Mouse (Mus musculus): ENCODE measurements around the gene Acot8. TPM values are rescaled to one million over a fixed set of nuclear protein-coding genes. Genes with fewer than 3 reads are reported as not detected.

The Acot8 gene
- total and polyA plus RNA-seq, 2 experiments from 2014 or later = 17.5 to 24.2 TPM

DNA sequence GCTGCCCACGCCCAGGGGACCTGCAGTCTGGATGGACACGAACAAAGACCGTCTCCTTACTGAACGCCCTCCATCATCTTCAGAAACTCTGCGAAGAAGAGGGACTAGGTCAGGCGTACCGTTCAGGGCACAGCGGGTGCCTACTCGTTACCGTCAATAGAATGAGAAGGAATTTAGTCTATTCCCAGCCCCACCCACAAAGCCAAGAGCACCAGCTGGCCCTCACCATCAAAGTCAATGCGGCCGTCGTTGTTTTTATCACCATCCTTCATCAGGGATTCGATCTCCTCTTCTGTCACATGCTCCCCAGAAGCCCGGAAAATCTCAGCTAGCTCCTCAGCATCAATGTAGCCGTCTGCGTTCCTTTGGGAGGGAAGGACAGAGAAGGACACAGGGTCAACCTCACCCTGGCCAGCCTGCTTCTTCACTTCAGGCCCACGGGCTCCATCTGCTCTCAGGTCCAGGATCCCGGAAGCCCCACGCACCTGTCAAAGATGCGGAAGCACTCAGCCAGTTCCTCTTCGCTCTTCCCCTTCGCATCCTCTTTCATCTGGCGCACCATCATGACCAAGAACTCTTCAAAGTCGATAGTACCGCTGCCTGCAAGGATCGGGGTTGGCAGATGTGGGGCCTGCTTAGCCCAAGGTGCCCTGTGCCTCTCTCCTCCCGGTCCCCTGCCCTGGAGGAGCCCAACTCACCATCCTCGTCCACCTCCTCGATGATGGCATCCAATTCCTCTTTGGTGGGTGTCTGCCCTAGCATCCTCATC is 27.3 kb downstream of the Acot8 start:
- WGBS = 87% methylated on average over 30 of the region's 30 CpGs
- Histone ChIP-seq H3K36me3 (ENCODE audit: insufficient read depth, low read length) (no peaks in the 10 kb centered on the region), H3K27me3 (ENCODE audit: insufficient read depth, low read length) (no peaks in the 10 kb centered on the region), H3K4me2 (ENCODE audit: low read depth, low read length, poor library complexity, severe bottlenecking) (no peak overlapping the region), H3K4me1 (ENCODE audit: insufficient read depth, low read length) (no peaks in the 10 kb centered on the region), H3K9me3 (ENCODE audit: low read length) (no peaks in the 10 kb centered on the region), H3K9ac (replicated peaks; ENCODE audit: low read length, poor library complexity, severe bottlenecking) (no peak overlapping the region), H3K27ac (ENCODE audit: low read depth, low read length) (no peak overlapping the region), H3K4me3 (ENCODE audit: low read depth, low read length) (no peak overlapping the region)
- ATAC-seq (ENCODE audit: low FRiP score) (no peak), DNase-seq (ENCODE audit: low spot score) (no peak)
- no peak for TF ChIP-seq CTCF (IDR thresholded peaks at IDR 0.05)

- ATAC-seq (ENCODE audit: low FRiP score) (no peak), DNase-seq (ENCODE audit: low spot score) (no peak)
- TF ChIP-seq CTCF (IDR thresholded peaks at IDR 0.05) = no peak
- Histone ChIP-seq H3K4me2 (ENCODE audit: low read depth, low read length, poor library complexity, severe bottlenecking) (no peak overlapping the region), H3K4me1 (ENCODE audit: insufficient read depth, low read length) (no peaks in the 10 kb centered on the region), H3K27ac (ENCODE audit: low read depth, low read length) (no peak overlapping the region), H3K27me3 (ENCODE audit: insufficient read depth, low read length) (no peaks in the 10 kb centered on the region), H3K9ac (replicated peaks; ENCODE audit: low read length, poor library complexity, severe bottlenecking) (no peak overlapping the region), H3K36me3 (ENCODE audit: insufficient read depth, low read length) (no peaks in the 10 kb centered on the region), H3K4me3 (ENCODE audit: low read depth, low read length) (no peak overlapping the region), H3K9me3 (ENCODE audit: low read length) (no peaks in the 10 kb centered on the region)
- 70% methylated on average over 17 of the region's 17 CpGs for whole genome bisulfite sequencing
Observed at GRCm38 (mm10) chr2:164776801-164777200, 27.9 kb downstream of the Acot8 start.

GRCm38 (mm10) chr2:164776130-164776529 is 28.6 kb downstream of the Acot8 start:
- no peak for DNase-seq (ENCODE audit: low spot score)
- no peak for ATAC-seq (ENCODE audit: low FRiP score)
- no peaks in the 10 kb centered on the region for H3K36me3 ChIP-seq (ENCODE audit: insufficient read depth, low read length)

DNA sequence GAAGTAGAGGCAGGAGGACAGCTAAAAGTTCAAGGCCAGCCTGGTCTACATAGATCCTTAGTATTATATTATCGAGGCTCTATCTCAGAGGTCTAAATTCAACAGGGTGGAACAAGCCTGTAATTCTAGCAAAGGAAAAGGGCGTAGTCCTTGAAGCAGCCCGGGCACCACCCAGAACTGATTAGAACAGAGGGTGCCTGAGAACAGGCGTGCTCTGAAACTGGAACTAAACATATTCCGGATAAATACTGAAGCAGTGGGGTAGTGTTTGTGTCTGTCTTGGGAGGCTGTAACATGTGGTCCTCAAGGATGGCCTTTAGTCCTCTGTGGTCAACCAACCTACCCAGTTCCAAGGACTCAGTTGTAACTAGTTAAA is 30.7 kb downstream of the Acot8 start:
- no peak for TF ChIP-seq CTCF (IDR thresholded peaks at IDR 0.05)
- Histone ChIP-seq H3K4me3 (ENCODE audit: low read depth, low read length) (no peak overlapping the region), H3K9me3 (ENCODE audit: low read length) (no peaks in the 10 kb centered on the region), H3K27me3 (ENCODE audit: insufficient read depth, low read length) (no peaks in the 10 kb centered on the region), H3K4me2 (ENCODE audit: low read depth, low read length, poor library complexity, severe bottlenecking) (no peak overlapping the region), H3K4me1 (ENCODE audit: insufficient read depth, low read length) (no peaks in the 10 kb centered on the region), H3K9ac (replicated peaks; ENCODE audit: low read length, poor library complexity, severe bottlenecking) (no peak overlapping the region), H3K27ac (ENCODE audit: low read depth, low read length) (no peak overlapping the region), H3K36me3 (ENCODE audit: insufficient read depth, low read length) (no peaks in the 10 kb centered on the region)
- WGBS = 79% methylated on average over 5 of the region's 5 CpGs
- DNase-seq (ENCODE audit: low spot score) (no peak), ATAC-seq (ENCODE audit: low FRiP score) (no peak)

More at GRCm38 (mm10) chr2:164776130-164776529, 28.6 kb downstream of the Acot8 start:
- no peak overlapping the region for H3K4me2 ChIP-seq (ENCODE audit: low read depth, low read length, poor library complexity, severe bottlenecking)
- no peaks in the 10 kb centered on the region for H3K4me1 ChIP-seq (ENCODE audit: insufficient read depth, low read length)
- no peak overlapping the region for H3K4me3 ChIP-seq (ENCODE audit: low read depth, low read length)
- 94% methylated on average over 6 of the region's 6 CpGs for whole genome bisulfite sequencing
- no peaks in the 10 kb centered on the region for H3K27me3 ChIP-seq (ENCODE audit: insufficient read depth, low read length)
- TF ChIP-seq CTCF (IDR thresholded peaks at IDR 0.05) = no peak
- H3K9ac ChIP-seq (replicated peaks; ENCODE audit: low read length, poor library complexity, severe bottlenecking) = no peak overlapping the region
- H3K9me3 ChIP-seq (ENCODE audit: low read length) = no peaks in the 10 kb centered on the region
- H3K27ac ChIP-seq (ENCODE audit: low read depth, low read length) = no peak overlapping the region

DNA sequence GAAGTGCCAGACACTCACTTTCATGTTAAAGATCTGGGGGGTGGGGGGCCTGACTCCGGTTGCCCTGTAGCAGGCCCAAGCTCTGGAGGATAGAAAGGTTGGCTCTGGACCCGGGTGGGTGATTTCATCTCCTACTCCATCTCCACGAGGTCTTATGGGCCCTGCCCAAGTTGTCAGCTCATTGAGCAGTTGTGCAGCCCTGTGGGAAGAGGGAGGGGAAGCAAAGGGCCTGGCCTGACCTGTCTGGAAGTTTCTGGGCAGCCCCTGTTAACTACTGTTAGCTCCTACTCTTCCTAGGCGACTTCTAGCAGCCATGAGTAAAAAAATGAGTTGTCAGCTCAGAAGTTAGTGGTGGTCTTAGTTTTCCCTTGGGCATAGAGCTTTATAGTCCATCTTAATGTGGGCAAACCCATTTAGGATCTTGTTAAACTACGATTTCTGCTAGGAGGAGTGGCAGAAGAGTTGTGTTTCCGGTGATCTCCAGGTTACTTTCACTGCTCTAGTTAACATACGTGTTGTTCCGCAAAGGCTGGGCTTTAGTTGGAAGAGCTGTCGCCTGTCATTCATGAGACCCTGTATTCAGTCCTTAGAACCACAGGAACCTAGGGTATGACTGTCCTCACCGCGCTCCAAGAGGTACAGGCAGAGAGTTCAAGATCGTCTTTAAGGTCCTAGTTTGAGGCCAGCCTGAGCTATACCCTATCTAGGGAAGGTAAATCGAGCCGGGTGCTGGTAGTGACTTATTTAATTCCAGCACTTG is 31.3 kb downstream of the Acot8 start:
- Histone ChIP-seq H3K9me3 (ENCODE audit: low read length) (no peaks in the 10 kb centered on the region), H3K4me3 (ENCODE audit: low read depth, low read length) (no peak overlapping the region), H3K27ac (ENCODE audit: low read depth, low read length) (no peak overlapping the region), H3K27me3 (ENCODE audit: insufficient read depth, low read length) (no peaks in the 10 kb centered on the region), H3K9ac (replicated peaks; ENCODE audit: low read length, poor library complexity, severe bottlenecking) (no peak overlapping the region), H3K4me2 (ENCODE audit: low read depth, low read length, poor library complexity, severe bottlenecking) (no peak overlapping the region), H3K36me3 (ENCODE audit: insufficient read depth, low read length) (no peaks in the 10 kb centered on the region), H3K4me1 (ENCODE audit: insufficient read depth, low read length) (no peaks in the 10 kb centered on the region)
- no peak for ATAC-seq (ENCODE audit: low FRiP score)
- no peak for TF ChIP-seq CTCF (IDR thresholded peaks at IDR 0.05)
- WGBS = 82% methylated on average over 14 of the region's 14 CpGs
- DNase-seq (ENCODE audit: low spot score) = no peak

- no peaks in the 10 kb centered on the region for H3K27me3 ChIP-seq (ENCODE audit: insufficient read depth, low read length)
- DNase-seq (ENCODE audit: low spot score) (no peak), ATAC-seq (ENCODE audit: low FRiP score) (no peak)
- H3K4me3 ChIP-seq (ENCODE audit: low read depth, low read length) = no peak overlapping the region
- H3K36me3 ChIP-seq (ENCODE audit: insufficient read depth, low read length) = peaks cover 13% of the 10 kb centered on the region
- no peak for TF ChIP-seq CTCF (IDR thresholded peaks at IDR 0.05)
- H3K9ac ChIP-seq (replicated peaks; ENCODE audit: low read length, poor library complexity, severe bottlenecking) = no peak overlapping the region
- H3K4me2 ChIP-seq (ENCODE audit: low read depth, low read length, poor library complexity, severe bottlenecking) = no peak overlapping the region
- H3K4me1 ChIP-seq (ENCODE audit: insufficient read depth, low read length) = no peaks in the 10 kb centered on the region
- no peaks in the 10 kb centered on the region for H3K9me3 ChIP-seq (ENCODE audit: low read length)
- H3K27ac ChIP-seq (ENCODE audit: low read depth, low read length) = no peak overlapping the region
- WGBS = 82% methylated on average over 8 of the region's 8 CpGs
Observed at GRCm38 (mm10) chr2:164771123-164771522, 33.6 kb downstream of the Acot8 start.
